Mouse (Mus musculus) adrenal gland, adult 18-20 months (tissue): ENCODE results near the gene Slc13a4. TPM values are rescaled to one million over a fixed set of nuclear protein-coding genes. Genes with fewer than 3 reads are reported as not detected.

Experiments
- DNase-seq, 2 experiments: peaks; one replicate each; pipeline ENCODE4 v3.0.0; 2021 to 2022; ENCODE audit warnings: low spot score in 2 of 2
- long read RNA-seq, 2 experiments: library from polyadenylated mRNA; stranded (forward); transcript quantifications; one replicate each; pipeline ENCODE4 v2.0.0; 2021
- total RNA-seq, 2 experiments: library from RNA; stranded (reverse); gene quantifications; 1 replicate in 1 of 2; 2 replicates in 1 of 2; pipeline ENCODE4 v1.2.3; 2021

Slc13a4 gene
- total RNA-seq: under 1 TPM; 0.33 to 0.51 TPM
- long read RNA-seq, experiment 1: 0 reads
- long read RNA-seq, experiment 2: 0 reads

GRCm38 (mm10) chr6:35308037-35308436, at the start of gene Slc13a4:
Slc13a4 (minus strand) TSS chr6:35308131.
- DNase-seq: no peak

- no peak for DNase-seq
These were observed 47.4 kb upstream of the Slc13a4 start for GRCm38 (mm10) chr6:35355320-35355719.

GRCm38 (mm10) chr6:35354622-35354998, 46.7 kb upstream of the Slc13a4 start:
- DNase-seq: no peak

- no peak for DNase-seq
These were observed 46.1 kb upstream of the Slc13a4 start for GRCm38 (mm10) chr6:35353846-35354621.

GRCm38 (mm10) chr6:35353416-35353815, 45.5 kb upstream of the Slc13a4 start:
- DNase-seq: no peak

- DNase-seq: no peak
These were observed 44.9 kb upstream of the Slc13a4 start for GRCm38 (mm10) chr6:35352867-35353266.

GRCm38 (mm10) chr6:35351826-35352225, 43.9 kb upstream of the Slc13a4 start:
- no peak for DNase-seq

GRCm38 (mm10) chr6:35349784-35350183, 41.9 kb upstream of the Slc13a4 start:
- DNase-seq: no peak

GRCm38 (mm10) chr6:35338640-35339039, 30.7 kb upstream of the Slc13a4 start:
- DNase-seq: no peak

- DNase-seq: no peak
These were observed 29.9 kb upstream of the Slc13a4 start for GRCm38 (mm10) chr6:35337836-35338235.

- DNase-seq: no peak
These were observed 27.5 kb upstream of the Slc13a4 start for GRCm38 (mm10) chr6:35335452-35335851.

- DNase-seq: no peak
These were observed 26.3 kb upstream of the Slc13a4 start for GRCm38 (mm10) chr6:35334278-35334677.

- no peak for DNase-seq
These were observed 25.7 kb upstream of the Slc13a4 start for GRCm38 (mm10) chr6:35333632-35334031.

- no peak for DNase-seq
These were observed 22.9 kb upstream of the Slc13a4 start for GRCm38 (mm10) chr6:35330834-35331233.

GRCm38 (mm10) chr6:35329956-35330355, 22.0 kb upstream of the Slc13a4 start:
- no peak for DNase-seq

- DNase-seq: no peak
These were observed 18.2 kb upstream of the Slc13a4 start, which contains the start of gene Fam180a for GRCm38 (mm10) chr6:35326111-35326515. Fam180a (minus strand) TSS chr6:35326141.

- DNase-seq: no peak
These were observed 16.4 kb upstream of the Slc13a4 start for GRCm38 (mm10) chr6:35324306-35324705.

- no peak for DNase-seq
These were observed 15.1 kb upstream of the Slc13a4 start for GRCm38 (mm10) chr6:35323046-35323445.

- DNase-seq: no peak
These were observed 13.2 kb upstream of the Slc13a4 start for GRCm38 (mm10) chr6:35321105-35321504.

GRCm38 (mm10) chr6:35319850-35320249, 11.9 kb upstream of the Slc13a4 start:
- DNase-seq: no peak

GRCm38 (mm10) chr6:35313520-35313919, 5.6 kb upstream of the Slc13a4 start:
- DNase-seq: no peak

- no peak for DNase-seq
These were observed 1.5 kb upstream of the Slc13a4 start for GRCm38 (mm10) chr6:35309406-35309805.

- DNase-seq: no peak
These were observed 795 bp downstream of the Slc13a4 start for GRCm38 (mm10) chr6:35307136-35307535.
